Mouse (Mus musculus) brain, embryonic 14.5 days (tissue): ENCODE measurements around the gene Rnf212b.
A peak's percentile ranks its signal among the peaks of the same experiment; 100 is the strongest.

Source experiments
- CTCF ChIP-seq: fragments of 200-500 bp; IDR thresholded peaks from 2 replicates; pipeline ENCODE4 v1.5.1; 2012; ENCODE audit warnings: inconsistent platforms, mild to moderate bottlenecking, moderate library complexity, borderline replicate concordance; ENCODE audit not compliant: insufficient read depth, insufficient read length; ENCODE audit errors: extremely low read depth
- POLR2A ChIP-seq: fragments of 200-500 bp; IDR thresholded peaks from 2 replicates; pipeline ENCODE4 v1.6.1; 2012; ENCODE audit warnings: mild to moderate bottlenecking, inconsistent platforms, borderline replicate concordance; ENCODE audit not compliant: poor library complexity, insufficient read depth, insufficient read length, severe bottlenecking; ENCODE audit errors: extremely low read depth

DNA sequence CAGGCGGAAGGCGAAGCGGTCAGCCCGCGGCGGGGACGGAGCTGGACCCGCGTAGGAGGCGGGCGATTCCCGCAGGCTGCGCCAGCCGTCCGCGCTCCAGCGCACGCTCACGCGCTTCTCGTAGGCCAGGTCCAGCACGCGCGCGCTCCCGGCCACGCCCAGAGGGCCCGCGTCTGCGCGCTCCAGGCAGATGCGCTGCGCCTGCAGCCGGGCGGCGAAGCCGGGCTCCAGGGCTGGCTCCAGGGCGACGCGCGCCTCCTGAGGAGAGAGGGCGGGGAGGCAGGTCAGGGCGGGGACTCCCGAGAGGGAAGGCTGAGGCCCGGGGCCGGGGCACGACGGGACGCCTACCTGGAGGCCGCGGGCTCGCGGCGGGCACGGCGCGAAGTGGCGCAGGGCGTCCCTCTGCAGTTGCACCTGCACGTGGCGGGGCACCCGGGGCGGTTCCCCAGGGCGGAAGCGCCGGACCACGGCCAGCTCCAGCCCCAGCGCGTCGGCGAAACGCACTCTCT, 62.7 kb downstream of the Rnf212b start:
- TF ChIP-seq CTCF, result no peak
- TF ChIP-seq POLR2A, result peak; percentile 100
